Mouse (Mus musculus) adrenal gland (tissue): ENCODE measurements at regions not wholly inside any gene's neighbourhood (a gene's known extent, or its start where the extent isn't known, plus 50 kb on each side); places are given as distances from the start of the nearest gene placed in this dataset.

Experiments
- intact Hi-C: fragments of 180-260 bp; cut with DNase I; formaldehyde crosslinking; loops from one replicate; pipeline ENCODE4 v1.15.1; 2025

DNA sequence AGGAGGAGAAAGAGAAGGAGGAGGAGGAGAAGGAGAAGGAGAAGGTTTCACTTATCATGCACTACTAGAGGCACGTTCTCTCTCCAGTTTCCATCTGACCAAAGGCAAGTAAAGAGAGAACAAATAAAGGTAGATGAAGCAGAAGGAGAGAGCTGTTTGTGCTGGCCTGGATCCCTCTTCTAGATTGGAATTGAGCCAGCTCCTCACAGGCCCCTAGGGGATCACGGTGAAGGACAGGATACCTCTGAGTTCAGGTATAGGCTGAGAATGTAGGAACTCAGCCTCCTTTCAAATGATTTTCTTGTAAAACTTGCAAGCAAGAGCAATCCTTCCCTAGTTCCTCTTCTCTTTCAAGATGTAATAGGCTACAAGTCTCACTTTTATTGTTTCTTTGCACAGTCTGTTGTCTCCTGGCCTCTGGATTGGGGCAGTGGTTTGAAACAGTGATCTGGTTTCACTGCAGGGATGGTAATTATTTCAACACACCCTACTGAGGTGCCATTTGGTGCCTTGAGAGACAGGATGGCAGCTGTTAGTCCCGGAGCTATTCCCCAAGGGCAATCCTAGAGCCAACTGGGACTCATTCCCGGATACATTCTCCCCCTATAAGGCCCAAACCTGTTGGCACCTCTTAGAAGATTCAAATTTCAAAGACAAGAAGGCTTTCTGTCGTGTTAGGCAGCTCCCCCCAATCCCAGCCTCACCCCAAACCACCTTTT is 134.8 kb downstream of the Gm9817 start:
- intact Hi-C loops, result no loop called here

DNA sequence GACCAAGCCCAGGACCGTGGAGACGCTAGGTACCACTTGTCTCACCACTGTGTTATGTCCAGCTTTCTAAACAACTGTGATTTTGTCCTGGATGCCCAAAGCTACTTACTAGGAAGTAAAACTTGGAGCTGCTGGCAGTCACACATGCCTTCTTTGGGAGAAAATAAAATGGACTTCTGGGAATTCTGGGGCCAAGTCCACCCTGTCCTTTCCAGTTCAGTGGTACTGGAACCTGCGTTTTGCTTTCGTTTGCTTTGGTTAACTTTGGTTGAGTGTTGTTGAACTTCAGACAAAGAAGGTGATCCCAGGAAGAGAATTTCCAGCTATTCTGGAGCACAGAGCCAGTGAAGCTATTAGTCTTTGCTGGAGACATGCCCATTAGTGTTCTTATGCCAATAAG is 139.8 kb downstream of the Gm9817 start:
- intact Hi-C loops, result no loop called here

DNA sequence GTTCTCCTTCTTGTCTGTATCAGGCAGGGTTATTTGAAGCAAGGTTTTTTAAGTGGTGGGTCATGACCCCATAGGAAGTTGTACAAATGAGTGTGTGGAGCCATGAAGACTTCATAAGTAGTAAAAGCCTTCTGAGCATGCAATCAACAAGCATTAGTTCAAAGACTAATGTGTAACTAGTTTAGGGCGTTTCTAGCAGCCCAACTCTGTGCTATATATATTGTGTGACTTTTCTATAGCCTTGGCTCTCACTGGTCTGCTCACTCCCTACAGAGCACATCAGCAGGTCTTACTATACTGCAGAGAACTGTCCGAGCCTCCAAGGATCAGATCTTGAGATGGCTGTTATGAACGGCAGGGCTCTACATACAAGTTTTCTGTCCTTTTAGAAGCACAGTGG is 141.2 kb downstream of the Gm9817 start:
- intact Hi-C loops, result no loop called here

DNA sequence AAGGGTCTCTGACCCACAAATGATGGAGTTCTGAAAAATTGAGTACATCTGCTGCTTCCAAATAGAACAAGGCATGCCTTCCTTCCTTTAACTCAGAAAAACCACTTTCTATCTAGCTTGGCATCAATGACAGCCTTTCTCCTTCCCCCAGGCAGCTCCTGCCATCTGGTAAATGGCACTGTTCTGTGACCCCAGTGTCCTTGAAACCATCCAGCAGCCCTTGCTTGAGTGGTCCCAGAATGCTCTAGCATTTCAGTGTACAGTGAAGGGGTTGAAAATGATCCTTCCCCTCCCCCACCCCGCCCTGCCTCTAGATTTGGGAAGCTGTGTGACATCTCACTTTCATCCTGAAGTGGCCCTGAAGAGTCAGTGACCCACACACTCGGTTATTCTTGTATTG is 152.3 kb downstream of the Gm9817 start:
- intact Hi-C loops, result no loop called here

DNA sequence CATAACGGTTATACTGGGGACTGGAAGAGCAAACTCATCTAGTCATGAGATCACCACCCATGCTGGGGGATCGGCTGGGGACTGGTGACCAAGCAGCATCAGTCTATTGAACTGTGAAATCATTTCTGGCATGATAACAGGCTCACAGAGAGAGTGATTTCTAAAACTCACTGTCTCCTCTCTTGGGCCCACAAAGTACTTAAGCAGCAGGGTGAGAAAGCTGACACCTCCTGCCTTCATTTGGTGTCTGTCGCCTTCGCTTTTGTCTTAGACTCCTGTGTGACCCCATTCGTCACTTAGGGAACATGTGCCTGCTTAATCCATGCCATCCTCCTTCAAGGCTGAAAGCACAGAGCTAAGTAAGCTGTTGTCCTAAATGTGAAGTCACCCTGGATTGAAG is 154.3 kb upstream of the Mylip start:
- intact Hi-C loops, result no loop called here

DNA sequence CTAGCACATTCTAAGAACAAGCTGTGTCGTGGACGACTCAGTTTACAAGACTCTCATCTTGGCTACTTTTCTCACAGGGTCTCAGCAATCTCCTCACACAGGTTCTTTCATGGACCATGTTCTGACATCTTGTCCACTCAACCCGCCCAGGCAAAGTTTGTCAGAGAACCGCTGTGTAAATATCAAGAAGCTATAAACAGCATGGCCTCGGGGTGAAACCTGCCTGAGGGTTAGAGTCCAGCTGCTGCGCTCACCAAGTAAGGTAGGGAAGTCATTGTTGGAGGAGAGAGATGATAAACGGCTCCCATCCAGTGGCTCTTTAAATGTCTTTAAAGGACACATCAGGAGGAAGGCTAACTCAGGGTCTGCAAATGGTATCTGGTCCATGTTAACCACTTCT is 151.3 kb upstream of the Mylip start:
- intact Hi-C loops, result no loop called here

DNA sequence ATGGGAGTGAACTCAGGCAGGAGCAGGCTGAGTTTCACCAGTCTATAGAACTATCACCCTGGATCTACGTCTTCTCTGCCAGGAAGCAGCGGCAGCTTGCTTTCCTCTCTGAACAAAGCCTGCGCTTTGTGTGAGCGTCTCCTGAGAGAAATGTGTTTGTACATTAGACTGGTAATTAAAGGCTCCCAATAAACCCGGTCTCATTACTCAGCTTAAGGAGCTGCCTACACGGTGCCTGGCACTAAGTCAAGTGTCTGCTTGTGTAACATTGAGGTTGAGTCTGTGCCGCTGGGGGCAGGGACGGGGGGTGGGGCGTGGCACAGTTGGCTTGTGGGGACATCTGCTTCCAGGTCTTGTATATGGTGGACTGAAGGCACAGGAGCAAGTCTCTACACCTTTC is 150.4 kb upstream of the Mylip start:
- intact Hi-C loops, result no loop called here

DNA sequence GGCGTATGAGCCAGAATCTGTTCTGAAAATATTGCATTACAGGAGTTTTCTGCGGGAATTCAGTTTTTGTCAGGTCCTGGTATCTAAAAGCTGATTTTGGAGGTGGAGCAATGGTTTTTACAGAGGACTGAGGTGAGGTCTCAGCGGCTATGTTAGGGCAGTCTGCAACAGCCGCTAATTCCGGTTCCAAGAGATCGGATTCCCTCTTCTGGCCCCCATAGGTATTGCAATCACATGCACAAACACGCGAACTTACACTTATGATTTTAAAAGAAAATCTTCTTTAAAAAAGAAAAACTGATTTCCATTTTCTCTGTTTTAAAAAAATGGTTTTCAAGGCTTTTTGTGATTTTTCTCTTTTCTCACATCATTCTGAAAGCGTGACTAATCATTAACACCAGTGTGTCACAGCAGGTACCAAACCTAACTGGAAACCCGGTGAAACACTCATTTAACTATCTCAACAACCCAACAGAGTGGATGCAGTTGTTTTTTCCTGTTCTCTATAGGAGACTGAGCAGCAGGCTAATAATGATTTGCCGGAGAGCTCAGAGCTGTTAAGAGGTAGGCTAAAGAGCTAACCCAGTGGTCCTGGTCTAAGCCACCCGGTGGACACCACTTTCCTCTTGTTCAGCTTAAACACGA is 149.4 kb upstream of the Mylip start:
- intact Hi-C loops, result no loop called here

DNA sequence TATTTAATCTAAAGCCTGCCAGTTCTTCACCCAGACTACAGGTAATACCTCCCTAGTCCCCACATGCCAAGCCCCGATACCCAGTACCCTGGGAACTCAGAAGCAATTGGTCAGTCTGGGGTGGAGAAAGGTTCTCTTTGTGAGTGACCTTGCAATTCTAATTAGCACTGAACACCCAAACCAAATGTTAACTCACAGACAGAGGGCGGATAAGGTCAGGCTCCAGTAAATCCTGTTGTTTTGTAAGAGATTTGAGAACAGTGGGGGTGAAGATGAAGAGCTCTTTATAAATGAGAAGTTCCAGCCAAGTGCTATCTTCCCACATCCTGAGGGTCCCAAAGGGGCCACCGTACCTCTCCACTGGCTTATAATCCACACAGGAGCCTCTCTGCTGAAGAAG is 147.3 kb upstream of the Mylip start:
- intact Hi-C loops, result no loop called here

DNA sequence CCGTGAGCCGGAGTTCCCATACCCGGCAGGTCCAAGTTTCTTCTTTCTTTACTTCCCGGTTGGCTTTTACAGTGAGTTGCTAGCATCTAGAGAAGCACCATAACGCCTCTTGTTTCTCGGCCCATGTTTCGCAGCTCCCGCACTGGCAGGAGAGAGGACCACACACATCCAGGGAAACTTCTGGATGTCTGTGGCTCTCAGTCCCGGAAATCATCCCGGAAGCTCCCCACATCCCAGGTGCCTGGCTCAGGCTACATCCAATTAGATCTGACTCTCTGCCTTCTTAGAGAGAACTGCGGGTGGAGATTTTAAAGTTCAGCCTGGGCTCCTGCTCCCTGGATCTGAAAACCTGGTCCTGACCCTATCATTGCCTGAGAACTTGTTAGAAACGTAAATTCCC is 146.8 kb upstream of the Mylip start:
- intact Hi-C loops, result no loop called here

DNA sequence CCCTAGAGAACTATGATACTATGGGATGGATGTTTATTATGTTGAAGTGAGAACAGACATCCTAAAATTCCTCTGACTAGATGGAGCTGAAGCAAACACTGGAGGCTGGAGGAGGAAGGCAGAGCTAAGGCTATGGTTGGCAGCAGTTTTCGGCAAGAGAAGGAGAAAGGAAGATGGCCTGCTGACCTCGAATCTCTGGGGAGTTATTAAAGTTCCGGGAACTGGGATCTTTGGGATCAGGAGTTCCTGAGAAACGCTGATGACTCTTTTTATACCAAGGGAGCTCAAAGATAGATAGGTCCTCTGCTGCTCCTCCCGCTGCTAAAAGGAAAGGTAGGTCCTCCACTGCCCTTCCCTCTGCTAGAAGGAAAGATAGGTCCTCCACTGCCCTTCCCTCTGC is 143.9 kb upstream of the Mylip start:
- intact Hi-C loops, result no loop called here

DNA sequence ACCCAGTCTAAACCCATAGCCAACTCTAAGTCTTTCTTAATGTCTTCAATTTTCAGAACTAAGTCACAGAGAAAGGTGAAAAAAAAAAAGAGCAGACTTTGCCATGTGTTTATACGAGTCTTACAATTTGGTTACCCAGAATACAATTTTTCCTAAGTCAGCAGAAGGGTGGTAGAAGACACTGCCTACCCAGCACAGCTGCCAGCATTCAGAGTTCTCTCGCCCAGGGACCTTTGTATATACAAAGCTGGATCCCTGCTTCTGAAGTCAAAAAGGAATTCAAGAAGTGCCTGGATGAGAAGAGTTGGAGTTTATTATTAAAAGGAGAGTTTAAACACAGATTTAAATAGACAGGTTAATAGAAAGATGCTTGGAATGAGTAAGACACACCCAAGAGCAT is 143.2 kb upstream of the Mylip start:
- intact Hi-C loops, result no loop called here

DNA sequence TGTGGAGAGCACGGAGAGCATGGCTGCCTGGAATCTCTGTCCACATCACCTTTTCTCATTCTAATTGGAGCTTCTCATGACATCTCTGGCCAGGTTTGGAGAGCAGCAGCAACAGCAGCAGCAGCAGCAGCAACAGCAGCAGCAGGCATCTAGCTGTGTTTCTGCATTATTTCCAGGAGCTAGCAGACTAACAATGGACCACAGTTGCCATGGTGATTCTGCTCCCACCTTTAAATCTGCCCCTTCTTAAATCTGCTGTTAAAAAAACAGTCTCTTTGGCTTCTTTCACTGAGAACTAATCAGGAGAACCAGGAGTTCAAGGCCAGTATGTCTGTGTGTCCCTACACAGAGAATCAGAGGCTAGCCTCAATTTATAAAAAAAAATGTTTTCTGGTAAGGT is 139.5 kb upstream of the Mylip start:
- intact Hi-C loops, result no loop called here

DNA sequence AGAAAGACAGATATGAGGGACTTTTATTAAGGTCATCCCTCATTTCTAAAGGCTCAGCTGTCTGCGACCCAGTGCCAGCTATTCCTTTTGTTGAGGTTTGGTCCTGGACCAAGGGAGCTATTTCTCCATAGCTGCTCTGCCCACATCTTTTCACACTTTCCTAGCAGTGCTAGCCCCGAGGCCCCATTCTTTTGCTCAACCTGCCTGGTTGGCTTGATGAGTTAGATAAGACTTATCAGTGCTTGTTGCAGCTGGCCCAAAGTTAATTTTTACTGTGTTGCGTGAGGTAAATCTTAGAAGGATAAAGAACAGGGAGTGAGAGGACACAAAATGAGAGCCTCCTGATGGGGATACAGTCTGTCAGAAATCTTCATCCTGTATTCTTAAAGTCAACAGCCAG is 138.5 kb upstream of the Mylip start:
- intact Hi-C loops, result no loop called here

DNA sequence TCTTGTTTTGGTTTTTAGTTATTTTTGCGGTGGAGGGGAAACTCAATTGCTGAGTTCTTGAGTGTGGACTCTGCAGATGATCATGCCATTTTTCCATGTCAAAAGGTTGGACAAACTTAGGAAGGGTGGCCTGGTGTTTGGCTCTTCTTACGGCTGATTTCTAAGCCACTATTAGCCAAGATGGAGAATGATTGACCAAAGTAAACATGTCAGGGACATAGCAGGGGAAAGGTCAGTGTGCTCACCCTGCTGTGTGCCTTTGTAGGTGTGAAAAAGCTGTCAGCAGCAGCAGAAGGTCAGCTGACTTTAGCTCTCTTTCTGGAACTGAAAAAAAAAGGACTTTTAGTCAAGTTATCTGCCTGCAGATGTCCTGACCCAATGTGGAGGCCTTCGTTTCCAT is 137.4 kb upstream of the Mylip start:
- intact Hi-C loops, result no loop called here

DNA sequence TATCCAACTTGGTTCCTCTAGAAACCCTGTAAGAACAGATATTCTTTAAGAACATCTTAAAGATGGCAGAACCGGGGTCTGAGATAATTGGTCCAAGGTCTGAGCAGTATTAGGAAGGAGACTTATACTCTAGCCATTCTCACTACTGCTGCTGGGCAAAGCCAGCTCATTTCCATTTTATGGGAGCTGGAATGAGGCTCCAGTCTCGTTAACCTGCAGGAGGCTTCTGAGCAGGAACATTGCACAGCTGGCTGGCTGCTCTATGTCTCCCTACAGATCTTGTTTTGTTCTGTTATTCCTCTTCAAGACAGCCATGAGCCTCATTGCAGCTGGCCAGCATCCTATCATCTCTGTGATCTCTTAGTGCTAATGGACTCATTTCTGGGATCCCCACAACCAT is 136.3 kb upstream of the Mylip start:
- intact Hi-C loops, result no loop called here

DNA sequence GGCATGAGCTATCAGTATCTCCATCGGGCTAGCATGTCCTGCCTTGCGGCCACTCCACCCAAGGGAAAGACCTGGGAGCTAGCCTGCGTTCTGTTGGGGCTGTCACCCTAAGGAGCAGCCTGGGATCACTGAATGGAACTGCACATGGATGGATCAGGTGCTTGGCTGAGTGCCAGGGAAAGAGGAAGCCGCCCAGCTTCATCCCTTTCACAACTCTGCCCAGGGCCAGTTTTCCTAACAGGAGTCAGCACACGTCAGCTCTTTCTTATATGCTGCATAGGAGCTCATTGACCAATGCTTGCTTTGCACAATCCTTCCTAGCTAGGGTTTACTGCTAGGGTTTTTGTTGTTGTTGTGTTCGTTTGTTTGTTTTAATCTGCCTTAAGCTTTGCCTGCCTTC is 134.3 kb upstream of the Mylip start:
- intact Hi-C loops, result no loop called here

DNA sequence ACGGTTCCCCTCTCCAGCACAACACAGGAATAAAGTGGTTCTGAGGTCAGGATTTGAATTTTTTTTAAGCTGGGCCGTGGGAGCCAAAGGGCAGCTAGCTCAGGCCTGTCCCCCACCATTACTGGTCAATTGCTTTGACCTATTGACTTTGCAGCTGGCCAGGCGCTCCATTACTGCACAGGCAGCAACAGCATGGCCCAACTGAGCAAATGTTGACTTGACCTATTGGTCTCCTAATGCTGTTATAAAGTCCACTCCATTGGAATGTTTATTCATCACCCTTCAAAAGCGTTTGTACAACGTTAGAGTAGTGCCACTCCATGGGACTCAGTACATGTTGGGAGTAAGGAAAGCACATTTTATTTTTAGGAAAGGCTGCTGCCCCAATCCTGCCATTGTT is 127.5 kb upstream of the Mylip start:
- intact Hi-C loops, result no loop called here

DNA sequence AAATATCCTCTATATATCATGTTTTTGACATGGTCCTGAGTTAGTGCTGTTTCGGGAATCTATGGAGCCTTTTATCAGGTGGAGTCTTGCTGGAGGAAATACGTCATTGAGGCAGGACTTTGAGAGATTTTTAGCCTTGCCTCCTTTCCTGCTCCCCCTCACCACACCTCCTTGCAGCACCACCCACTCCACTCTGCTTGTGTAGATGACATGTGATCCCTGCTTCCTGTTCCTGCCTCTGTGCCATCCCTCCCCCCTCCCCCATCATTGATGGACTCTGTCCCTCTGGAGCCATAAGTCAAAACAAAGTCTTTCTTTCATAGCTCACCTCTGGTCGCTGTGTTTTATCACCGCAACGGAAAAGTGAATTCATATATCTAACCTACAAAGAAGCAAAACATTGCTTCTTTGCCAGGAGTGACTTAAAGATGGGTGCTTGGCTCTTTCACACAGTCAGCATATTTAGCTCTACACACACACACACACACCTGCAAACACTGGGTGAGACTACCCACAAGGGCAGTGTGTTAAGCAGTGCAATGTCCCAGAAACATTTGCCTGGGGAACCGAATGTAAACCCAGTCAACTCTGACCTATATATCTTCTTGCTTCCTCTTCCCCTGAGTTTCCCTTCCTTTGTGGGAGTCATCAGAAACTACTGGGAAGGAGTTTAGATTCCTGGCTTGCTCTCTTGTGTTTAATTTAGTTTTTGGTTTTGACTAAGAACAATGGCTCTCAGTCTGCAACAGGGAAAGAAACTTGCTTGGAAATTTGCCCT is 123.1 kb upstream of the Mylip start:
- intact Hi-C loops, result no loop called here

DNA sequence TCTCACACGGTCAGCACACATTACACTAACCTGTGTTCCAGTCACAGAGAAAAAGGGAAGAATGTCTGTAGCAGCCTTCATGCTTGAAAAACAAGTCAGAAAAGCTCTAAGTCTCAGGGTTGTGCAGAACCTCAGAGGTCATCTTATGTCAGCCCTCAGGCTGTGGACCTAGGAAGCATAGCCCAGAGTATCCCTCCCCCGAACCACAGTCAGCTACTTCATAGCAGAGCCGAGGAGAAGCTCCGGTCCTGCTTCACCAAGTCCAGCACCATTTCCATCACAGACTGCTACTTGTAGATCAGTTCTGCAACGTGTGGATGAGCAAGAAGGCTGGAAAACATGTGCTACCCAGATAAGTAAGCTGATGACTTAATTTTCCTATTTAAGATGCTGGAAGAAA is 122.1 kb upstream of the Mylip start:
- intact Hi-C loops, result no loop called here

DNA sequence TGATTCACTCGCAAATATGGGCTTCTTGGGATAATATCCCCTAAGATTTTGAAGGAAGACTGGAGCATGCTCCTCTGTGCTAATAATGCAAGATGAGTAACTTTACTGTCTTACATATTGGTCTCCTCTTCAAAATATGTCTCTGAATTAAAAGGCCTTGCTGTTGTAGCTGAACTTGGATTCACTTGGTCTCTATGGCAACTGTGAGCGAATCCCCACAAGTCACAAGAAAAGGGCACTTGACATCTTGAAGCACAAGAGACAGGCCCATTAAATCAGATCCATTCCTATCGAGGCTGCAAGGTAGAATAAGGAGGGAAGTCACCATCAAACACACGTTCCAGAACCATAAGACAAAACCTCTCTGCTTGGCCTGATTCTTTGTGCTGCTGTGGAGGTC is 121.6 kb upstream of the Mylip start:
- intact Hi-C loops, result no loop called here

DNA sequence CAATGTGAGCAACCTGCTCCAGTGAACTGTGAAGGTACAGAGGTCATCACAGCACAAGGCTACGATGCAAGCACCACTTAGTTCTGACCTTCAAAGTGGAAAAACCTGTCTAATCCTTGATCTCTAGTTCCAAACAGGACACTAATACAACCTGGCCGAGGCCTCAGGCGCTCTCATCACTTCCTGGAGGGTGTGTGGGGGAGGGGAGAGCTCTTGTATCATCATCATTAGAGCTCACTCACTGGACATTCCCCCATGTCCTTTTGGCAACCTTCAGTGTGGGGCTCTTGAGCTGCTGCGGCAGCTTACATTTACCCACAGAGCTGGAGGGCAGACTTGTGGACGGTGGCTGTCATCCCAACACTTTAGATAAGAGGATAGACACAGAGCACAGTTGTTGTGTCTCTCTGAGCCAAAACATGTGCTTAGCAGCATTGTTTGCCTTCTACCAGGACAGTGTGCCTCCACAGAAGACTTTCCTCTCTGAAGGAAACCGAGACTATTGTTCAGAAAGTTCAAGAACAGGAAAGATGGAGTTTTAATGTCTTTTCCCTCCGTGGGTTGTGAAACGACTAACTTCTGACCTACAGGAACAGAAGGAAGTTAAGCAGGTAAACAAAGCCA is 115.2 kb upstream of the Mylip start:
- intact Hi-C loops, result no loop called here
